Mouse (Mus musculus) c-Kit-positive CD71-positive TER-119-positive erythroid progenitor cells, embryonic 14.5 days (primary cell): ENCODE results near the gene Zfp512.
A peak's percentile ranks its signal among the peaks of the same experiment; 100 is the strongest.
"Not testable (repeated sequence)": the region's sequence is repeated elsewhere in the genome, so short reads cannot be mapped to it uniquely, and the experiment has no call there.

Source experiments
- DNase-seq: peaks from one replicate; pipeline ENCODE4 v3.0.0-alpha.2; 2013; ENCODE audit warnings: low spot score

The Zfp512 gene

GRCm38 (mm10) chr5:31451878-31452561, at the start of gene Zfp512:
TSS of gene Zfp512 (plus strand) at chr5:31452431.
- DNase-seq, result peak; percentile 90

GRCm38 (mm10) chr5:31434727-31435126, 17.5 kb upstream of the Zfp512 start:
- DNase-seq, result not testable (repeated sequence)

GRCm38 (mm10) chr5:31451336-31451735, 895 bp upstream of the Zfp512 start:
- DNase-seq, result peak; percentile 4

- DNase-seq, result no peak
These were observed 289 bp downstream of the Zfp512 start for GRCm38 (mm10) chr5:31452562-31452878.

- peak; percentile 10 for DNase-seq
These were observed 717 bp downstream of the Zfp512 start for GRCm38 (mm10) chr5:31452886-31453410.

GRCm38 (mm10) chr5:31467798-31468197, 15.6 kb downstream of the Zfp512 start:
- DNase-seq, result no peak

GRCm38 (mm10) chr5:31469711-31470110, 17.5 kb downstream of the Zfp512 start:
- DNase-seq, result no peak

GRCm38 (mm10) chr5:31470334-31470733, 18.1 kb downstream of the Zfp512 start:
- no peak for DNase-seq

GRCm38 (mm10) chr5:31480536-31480935, 28.3 kb downstream of the Zfp512 start:
- DNase-seq, result no peak

- DNase-seq, result no peak
These were observed 33.2 kb downstream of the Zfp512 start, which contains the start of gene 4930548H24Rik for GRCm38 (mm10) chr5:31485440-31485839. TSS of gene 4930548H24Rik (plus strand) at chr5:31485740.

GRCm38 (mm10) chr5:31487889-31488288, 35.7 kb downstream of the Zfp512 start:
- DNase-seq, result no peak

GRCm38 (mm10) chr5:31489116-31489769, 37.0 kb downstream of the Zfp512 start:
- DNase-seq, result no peak

GRCm38 (mm10) chr5:31492031-31492430, 39.8 kb downstream of the Zfp512 start:
- DNase-seq, result no peak

- peak; percentile 88 for DNase-seq
These were observed 42.5 kb downstream of the Zfp512 start, which contains the start of gene Gpn1 for GRCm38 (mm10) chr5:31494513-31495297. TSS of gene Gpn1 (plus strand) at chr5:31494741.

GRCm38 (mm10) chr5:31504843-31505242, 52.6 kb downstream of the Zfp512 start:
- DNase-seq, result no peak

- no peak for DNase-seq
These were observed 60.2 kb downstream of the Zfp512 start for GRCm38 (mm10) chr5:31512481-31512880.

GRCm38 (mm10) chr5:31520556-31520955, 68.3 kb downstream of the Zfp512 start:
- no peak for DNase-seq

- DNase-seq, result peak; percentile 82
These were observed 74.3 kb downstream of the Zfp512 start, which contains the start of gene Slc4a1ap for GRCm38 (mm10) chr5:31526354-31527116. TSS of gene Slc4a1ap (plus strand) at chr5:31526995.

GRCm38 (mm10) chr5:31527117-31527680, 75.0 kb downstream of the Zfp512 start:
- DNase-seq, result no peak

GRCm38 (mm10) chr5:31527707-31528106, 75.5 kb downstream of the Zfp512 start, which contains the start of gene Supt7l:
TSS of gene Supt7l (minus strand) at chr5:31527807.
- not testable (repeated sequence) for DNase-seq

GRCm38 (mm10) chr5:31528560-31528959, 76.3 kb downstream of the Zfp512 start:
- peak; percentile 32 for DNase-seq
